Mouse (Mus musculus): ENCODE results near the gene Ppfia3. TPM values are rescaled to one million over a fixed set of nuclear protein-coding genes. Genes with fewer than 3 reads are reported as not detected.

The Ppfia3 gene
- polyA plus RNA-seq, 1 experiment from 2014 or later, result 8.4 TPM

DNA sequence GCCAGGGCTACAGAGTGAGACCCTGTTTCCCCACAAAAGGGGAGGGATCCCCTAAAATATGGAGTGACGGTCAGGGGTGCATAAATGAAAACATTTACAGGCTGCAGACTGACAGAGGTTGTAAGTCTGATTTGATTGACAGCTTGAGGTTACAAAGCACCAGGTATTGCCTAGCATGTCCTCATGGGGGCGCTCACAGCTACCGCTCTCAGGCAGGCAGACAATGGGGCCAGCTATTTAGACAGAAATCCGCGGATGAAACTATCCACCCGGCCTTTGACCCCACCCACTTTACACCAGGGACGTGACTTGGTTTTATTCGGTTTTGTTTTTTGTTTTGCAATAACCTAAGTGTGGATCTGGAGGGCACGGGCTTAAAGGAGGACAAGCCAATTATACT, 57.4 kb downstream of the Ppfia3 start:
- Histone ChIP-seq H3K4me3 (replicated peaks) (no peak overlapping the region), H3K9me3 (no peaks in the 10 kb centered on the region), H3K4me2 (no peak overlapping the region), H3K27me3 (no peaks in the 10 kb centered on the region; the same call in 1 of the 2 replicates), H3K4me1 (replicated peaks) (peaks cover 38% of the 10 kb centered on the region), H3K9ac (replicated peaks) (no peak overlapping the region), H3K27ac (no peak overlapping the region), H3K36me3 (peaks cover 20% of the 10 kb centered on the region; the same call in 1 of the 2 replicates)
- no peak for ATAC-seq (ENCODE audit: insufficient number of reproducible peaks, insufficient read depth, low FRiP score, low TSS enrichment, low read depth)
- 16% methylated on average over 9 of the region's 9 CpGs for WGBS

- Histone ChIP-seq H3K27me3 (no peaks in the 10 kb centered on the region; the same call in 1 of the 2 replicates), H3K4me2 (no peak overlapping the region), H3K9me3 (no peaks in the 10 kb centered on the region), H3K4me3 (replicated peaks) (no peak overlapping the region), H3K27ac (no peak overlapping the region), H3K4me1 (replicated peaks) (peaks cover 33% of the 10 kb centered on the region), H3K36me3 (peaks cover 18% of the 10 kb centered on the region; the same call in 1 of the 2 replicates), H3K9ac (replicated peaks) (no peak overlapping the region)
- 62% methylated on average over 15 of the region's 15 CpGs for WGBS
- no peak for ATAC-seq (ENCODE audit: insufficient number of reproducible peaks, insufficient read depth, low FRiP score, low TSS enrichment, low read depth)
These were observed 58.1 kb downstream of the Ppfia3 start for GRCm38 (mm10) chr7:45308551-45309240.

DNA sequence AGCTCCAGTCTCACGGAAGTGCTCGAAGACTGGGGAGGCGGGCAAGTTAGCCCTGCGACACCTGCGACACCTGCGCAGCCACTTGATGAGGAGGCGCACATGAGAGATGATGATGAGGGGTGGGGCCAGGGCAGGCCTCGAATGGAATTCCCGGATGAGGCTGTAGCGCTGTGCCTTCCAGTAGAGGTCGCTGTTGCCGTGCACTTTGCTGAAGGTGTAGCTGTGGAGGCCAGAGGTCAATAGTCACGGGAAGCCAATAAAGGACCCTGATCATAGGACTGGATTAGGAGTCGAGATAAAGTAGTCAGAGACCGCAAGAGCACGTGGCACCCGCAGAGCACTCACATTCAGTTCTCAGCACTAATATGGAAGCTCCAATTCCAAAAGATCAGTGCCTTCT, 61.5 kb downstream of the Ppfia3 start:
- H3K27me3 ChIP-seq, result peaks cover 9% of the 10 kb centered on the region
- H3K4me3 ChIP-seq (replicated peaks), result peak overlapping the region; percentile 26
- H3K9me3 ChIP-seq, result no peaks in the 10 kb centered on the region
- H3K9ac ChIP-seq (replicated peaks), result no peak overlapping the region
- H3K36me3 ChIP-seq, result peaks cover 22% of the 10 kb centered on the region
- ATAC-seq (ENCODE audit: insufficient number of reproducible peaks, insufficient read depth, low FRiP score, low TSS enrichment, low read depth), result no peak
- peaks cover 15% of the 10 kb centered on the region for H3K4me1 ChIP-seq (replicated peaks)
- H3K4me2 ChIP-seq, result peak overlapping the region; percentile 44
- no peak overlapping the region for H3K27ac ChIP-seq
- 3% methylated on average over 17 of the region's 17 CpGs for WGBS

DNA sequence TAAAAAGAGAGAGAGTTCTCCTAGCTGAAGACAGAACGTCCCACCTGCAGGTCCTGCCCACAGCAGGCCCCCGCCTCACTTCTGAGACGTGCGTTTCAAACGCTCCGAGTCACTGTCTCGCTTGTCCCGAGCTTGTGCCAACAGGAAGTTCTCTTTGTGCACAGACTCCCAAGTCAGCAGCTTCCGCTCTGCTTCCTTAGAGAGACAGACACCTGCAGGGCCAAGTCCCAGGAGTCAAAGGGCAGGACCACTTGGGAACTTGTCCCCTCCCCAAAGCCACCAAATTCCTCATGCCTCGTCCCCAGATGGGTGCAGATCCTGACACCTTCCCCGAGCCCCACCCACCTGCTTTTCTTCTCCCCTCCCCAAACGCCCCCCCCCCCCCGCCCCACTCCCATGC, 62.0 kb downstream of the Ppfia3 start:
- Histone ChIP-seq H3K4me3 (replicated peaks) (peak overlapping the region; percentile 26), H3K9ac (replicated peaks) (no peak overlapping the region), H3K9me3 (no peaks in the 10 kb centered on the region), H3K36me3 (peaks cover 18% of the 10 kb centered on the region), H3K4me2 (peak overlapping the region; percentile 44), H3K4me1 (replicated peaks) (peaks cover 15% of the 10 kb centered on the region), H3K27ac (no peak overlapping the region), H3K27me3 (peaks cover 9% of the 10 kb centered on the region; the same call in 1 of the 2 replicates)
- 15% methylated on average over 13 of the region's 13 CpGs for WGBS
- no peak for ATAC-seq (ENCODE audit: insufficient number of reproducible peaks, insufficient read depth, low FRiP score, low TSS enrichment, low read depth)

DNA sequence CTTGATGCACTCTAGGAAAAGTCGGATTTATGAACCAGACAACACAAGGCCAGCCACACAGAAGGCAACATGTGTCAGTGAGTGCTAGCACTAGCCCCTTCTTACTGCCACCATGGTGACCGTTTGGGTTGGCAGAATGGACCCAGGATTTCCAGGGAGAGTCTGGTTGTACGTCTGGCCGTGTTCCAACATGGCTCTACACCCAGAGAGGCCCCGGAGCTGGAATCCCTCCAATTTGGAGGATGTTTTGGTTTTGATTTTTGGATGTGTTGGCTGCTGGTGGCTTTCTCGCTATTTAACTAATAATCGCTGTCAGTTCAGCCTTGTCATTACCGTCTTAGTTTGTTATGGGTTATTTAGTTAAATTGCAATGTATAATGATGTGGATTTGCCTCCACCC, 64.2 kb downstream of the Ppfia3 start:
- Histone ChIP-seq H3K4me3 (replicated peaks) (no peak overlapping the region), H3K4me2 (no peak overlapping the region), H3K36me3 (peaks cover 6% of the 10 kb centered on the region), H3K4me1 (replicated peaks) (peaks cover 9% of the 10 kb centered on the region), H3K9ac (replicated peaks) (no peak overlapping the region), H3K27me3 (peaks cover 12% of the 10 kb centered on the region), H3K27ac (no peak overlapping the region), H3K9me3 (no peaks in the 10 kb centered on the region)
- no peak for ATAC-seq (ENCODE audit: insufficient number of reproducible peaks, insufficient read depth, low FRiP score, low TSS enrichment, low read depth)
- 79% methylated on average over 8 of the region's 8 CpGs for WGBS

- 22% methylated on average over 6 of the region's 6 CpGs for WGBS
- H3K36me3 ChIP-seq, result peaks cover 6% of the 10 kb centered on the region
- no peak overlapping the region for H3K27ac ChIP-seq
- no peaks in the 10 kb centered on the region for H3K9me3 ChIP-seq
- H3K4me3 ChIP-seq (replicated peaks), result no peak overlapping the region
- H3K27me3 ChIP-seq, result peaks cover 12% of the 10 kb centered on the region
- no peak for ATAC-seq (ENCODE audit: insufficient number of reproducible peaks, insufficient read depth, low FRiP score, low TSS enrichment, low read depth)
- H3K9ac ChIP-seq (replicated peaks), result no peak overlapping the region; the same call in 1 of the 2 replicates
- peaks cover 6% of the 10 kb centered on the region for H3K4me1 ChIP-seq (replicated peaks)
- H3K4me2 ChIP-seq, result no peak overlapping the region
These were observed 66.5 kb downstream of the Ppfia3 start for GRCm38 (mm10) chr7:45300270-45300669.

DNA sequence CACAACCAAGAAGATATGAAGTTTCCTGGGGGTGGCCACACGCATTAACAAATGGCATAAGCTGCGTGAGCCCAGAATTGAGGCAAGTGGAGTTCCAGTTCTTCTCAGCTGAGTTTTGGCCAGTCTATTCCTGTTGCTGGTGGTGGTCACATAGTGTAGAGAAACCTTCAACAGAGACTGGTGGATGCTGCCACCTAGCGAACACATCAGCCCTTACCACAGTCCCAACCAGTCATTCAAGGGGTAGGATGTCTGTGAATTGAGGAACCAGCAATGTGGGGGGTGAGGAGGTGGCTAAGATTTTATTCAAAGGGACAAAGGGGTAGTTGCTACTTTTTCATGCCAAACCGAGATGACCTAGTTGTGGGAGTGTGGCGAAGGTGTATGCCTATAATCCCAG, 67.1 kb downstream of the Ppfia3 start:
- Histone ChIP-seq H3K9ac (replicated peaks) (no peak overlapping the region), H3K36me3 (peaks cover 6% of the 10 kb centered on the region), H3K4me2 (no peak overlapping the region), H3K27me3 (peaks cover 12% of the 10 kb centered on the region), H3K4me1 (replicated peaks) (peaks cover under 1% of the 10 kb centered on the region; the same call in 1 of the 2 replicates), H3K4me3 (replicated peaks) (no peak overlapping the region), H3K27ac (no peak overlapping the region), H3K9me3 (no peaks in the 10 kb centered on the region)
- WGBS, result 14% methylated on average over 5 of the region's 5 CpGs
- peak; percentile 79 for ATAC-seq (ENCODE audit: insufficient number of reproducible peaks, insufficient read depth, low FRiP score, low TSS enrichment, low read depth)

GRCm38 (mm10) chr7:45297563-45297962, 69.3 kb downstream of the Ppfia3 start:
- no peaks in the 10 kb centered on the region for H3K9me3 ChIP-seq
- 60% methylated on average over 3 of the region's 3 CpGs for WGBS
- peaks cover 12% of the 10 kb centered on the region for H3K27me3 ChIP-seq
- no peak overlapping the region for H3K4me3 ChIP-seq (replicated peaks)
- no peak for ATAC-seq (ENCODE audit: insufficient number of reproducible peaks, insufficient read depth, low FRiP score, low TSS enrichment, low read depth)
- H3K9ac ChIP-seq (replicated peaks), result no peak overlapping the region
- H3K27ac ChIP-seq, result no peak overlapping the region
- no peak overlapping the region for H3K4me2 ChIP-seq
- H3K36me3 ChIP-seq, result no peaks in the 10 kb centered on the region
- no peaks in the 10 kb centered on the region for H3K4me1 ChIP-seq (replicated peaks)

GRCm38 (mm10) chr7:45296626-45297025, 70.2 kb downstream of the Ppfia3 start:
- no peak overlapping the region for H3K9ac ChIP-seq (replicated peaks)
- H3K36me3 ChIP-seq, result no peaks in the 10 kb centered on the region
- WGBS, result 71% methylated on average over 1 of the region's 1 CpGs
- peaks cover 12% of the 10 kb centered on the region for H3K27me3 ChIP-seq
- H3K4me2 ChIP-seq, result no peak overlapping the region
- no peak for ATAC-seq (ENCODE audit: insufficient number of reproducible peaks, insufficient read depth, low FRiP score, low TSS enrichment, low read depth)
- H3K4me3 ChIP-seq (replicated peaks), result no peak overlapping the region
- H3K27ac ChIP-seq, result no peak overlapping the region
- H3K4me1 ChIP-seq (replicated peaks), result no peaks in the 10 kb centered on the region
- no peaks in the 10 kb centered on the region for H3K9me3 ChIP-seq

Other genes with a start within 250 kb of the Ppfia3 start
- gene Rps11, start 242.6 kb downstream of the Ppfia3 start, polyA plus RNA-seq (2016; fragmentation: Nextera tagmentation; extraction: Ambion mirVana), result 1,572 and 1,576 TPM in 2 replicates
- gene Rpl13a, start 238.3 kb downstream of the Ppfia3 start, polyA plus RNA-seq (2016; fragmentation: Nextera tagmentation; extraction: Ambion mirVana), result 1,352 and 1,447 TPM in 2 replicates
- 0.32 TPM in 1 of 2 replicates, not detected in the other for gene Gm45713, start 230.8 kb downstream of the Ppfia3 start, polyA plus RNA-seq (2016; fragmentation: Nextera tagmentation; extraction: Ambion mirVana)
- gene Flt3l, start 230.6 kb downstream of the Ppfia3 start, polyA plus RNA-seq (2016; fragmentation: Nextera tagmentation; extraction: Ambion mirVana), result 0.71 and 0.83 TPM in 2 replicates
- 91.8 and 93.0 TPM in 2 replicates for gene Pih1d1, start 212.7 kb downstream of the Ppfia3 start, polyA plus RNA-seq (2016; fragmentation: Nextera tagmentation; extraction: Ambion mirVana)
- gene Aldh16a1, start 212.4 kb downstream of the Ppfia3 start, polyA plus RNA-seq (2016; fragmentation: Nextera tagmentation; extraction: Ambion mirVana), result 51.4 and 53.8 TPM in 2 replicates
- 0.17 and 0.25 TPM in 2 replicates for gene Slc17a7, start 203.1 kb downstream of the Ppfia3 start, polyA plus RNA-seq (2016; fragmentation: Nextera tagmentation; extraction: Ambion mirVana)
- gene Gfy, start 187.4 kb downstream of the Ppfia3 start, polyA plus RNA-seq (2016; fragmentation: Nextera tagmentation; extraction: Ambion mirVana), result not detected in 2 replicates
- gene Pth2, start 186.0 kb downstream of the Ppfia3 start, polyA plus RNA-seq (2016; fragmentation: Nextera tagmentation; extraction: Ambion mirVana), result not detected in 2 replicates
- gene Ccdc155, start 162.1 kb downstream of the Ppfia3 start, polyA plus RNA-seq (2016; fragmentation: Nextera tagmentation; extraction: Ambion mirVana), result 1.0 and 1.7 TPM in 2 replicates
- gene Dkkl1, start 154.9 kb downstream of the Ppfia3 start, polyA plus RNA-seq (2016; fragmentation: Nextera tagmentation; extraction: Ambion mirVana), result 0.80 and 1.2 TPM in 2 replicates
- 316 and 326 TPM in 2 replicates for gene Tead2, start 151.3 kb downstream of the Ppfia3 start, polyA plus RNA-seq (2016; fragmentation: Nextera tagmentation; extraction: Ambion mirVana)
- gene Cd37, start 127.9 kb downstream of the Ppfia3 start, polyA plus RNA-seq (2016; fragmentation: Nextera tagmentation; extraction: Ambion mirVana), result 1.6 TPM in 2 replicates
- gene Slc6a16, start 125.9 kb downstream of the Ppfia3 start, polyA plus RNA-seq (2016; fragmentation: Nextera tagmentation; extraction: Ambion mirVana), result 0.18 and 0.42 TPM in 2 replicates
- gene Slc6a21, start 89.5 kb downstream of the Ppfia3 start, polyA plus RNA-seq (2016; fragmentation: Nextera tagmentation; extraction: Ambion mirVana), result not detected in 2 replicates
- 14.0 and 16.1 TPM in 2 replicates for gene Trpm4, start 33.2 kb downstream of the Ppfia3 start, polyA plus RNA-seq (2016; fragmentation: Nextera tagmentation; extraction: Ambion mirVana)
- 1.8 and 1.9 TPM in 2 replicates for gene Hrc, start 31.7 kb downstream of the Ppfia3 start, polyA plus RNA-seq (2016; fragmentation: Nextera tagmentation; extraction: Ambion mirVana)
- 1.4 and 1.8 TPM in 2 replicates for gene Lin7b, start 3.6 kb upstream of the Ppfia3 start, polyA plus RNA-seq (2016; fragmentation: Nextera tagmentation; extraction: Ambion mirVana)
- 341 and 347 TPM in 2 replicates for gene Snrnp70, start 28.7 kb upstream of the Ppfia3 start, polyA plus RNA-seq (2016; fragmentation: Nextera tagmentation; extraction: Ambion mirVana)
- 0.13 and 0.18 TPM in 2 replicates for gene Kcna7, start 38.6 kb upstream of the Ppfia3 start, polyA plus RNA-seq (2016; fragmentation: Nextera tagmentation; extraction: Ambion mirVana)
- 3.9 and 5.6 TPM in 2 replicates for gene Ntf5, start 46.7 kb upstream of the Ppfia3 start, polyA plus RNA-seq (2016; fragmentation: Nextera tagmentation; extraction: Ambion mirVana)
- 0.33 TPM in 1 of 2 replicates, not detected in the other for gene Lhb, start 53.8 kb upstream of the Ppfia3 start, polyA plus RNA-seq (2016; fragmentation: Nextera tagmentation; extraction: Ambion mirVana)
- 45.2 and 46.2 TPM in 2 replicates for gene Gys1, start 67.8 kb upstream of the Ppfia3 start, polyA plus RNA-seq (2016; fragmentation: Nextera tagmentation; extraction: Ambion mirVana)
- gene Ruvbl2, start 71.1 kb upstream of the Ppfia3 start, polyA plus RNA-seq (2016; fragmentation: Nextera tagmentation; extraction: Ambion mirVana), result 155 and 156 TPM in 2 replicates
- 4,887 and 4,953 TPM in 2 replicates for gene Ftl1, start 92.9 kb upstream of the Ppfia3 start, polyA plus RNA-seq (2016; fragmentation: Nextera tagmentation; extraction: Ambion mirVana)
- 224 and 230 TPM in 2 replicates for gene Bax, start 99.9 kb upstream of the Ppfia3 start, polyA plus RNA-seq (2016; fragmentation: Nextera tagmentation; extraction: Ambion mirVana)
- 1.4 TPM in 2 replicates for gene Tulp2, start 114.9 kb upstream of the Ppfia3 start, polyA plus RNA-seq (2016; fragmentation: Nextera tagmentation; extraction: Ambion mirVana)
- not detected in 2 replicates for gene Gm45808, start 119.8 kb upstream of the Ppfia3 start, polyA plus RNA-seq (2016; fragmentation: Nextera tagmentation; extraction: Ambion mirVana)
- gene Dhdh, start 121.8 kb upstream of the Ppfia3 start, polyA plus RNA-seq (2016; fragmentation: Nextera tagmentation; extraction: Ambion mirVana), result 3.2 and 3.3 TPM in 2 replicates
- 149 and 160 TPM in 2 replicates for gene Nucb1, start 143.4 kb upstream of the Ppfia3 start, polyA plus RNA-seq (2016; fragmentation: Nextera tagmentation; extraction: Ambion mirVana)
- gene Ppp1r15a, start 159.2 kb upstream of the Ppfia3 start, polyA plus RNA-seq (2016; fragmentation: Nextera tagmentation; extraction: Ambion mirVana), result 26.0 and 27.1 TPM in 2 replicates
- 1.4 TPM in 2 replicates for gene Plekha4, start 159.3 kb upstream of the Ppfia3 start, polyA plus RNA-seq (2016; fragmentation: Nextera tagmentation; extraction: Ambion mirVana)
- 0.55 and 1.1 TPM in 2 replicates for gene Hsd17b14, start 187.9 kb upstream of the Ppfia3 start, polyA plus RNA-seq (2016; fragmentation: Nextera tagmentation; extraction: Ambion mirVana)
- gene Bcat2, start 203.1 kb upstream of the Ppfia3 start, polyA plus RNA-seq (2016; fragmentation: Nextera tagmentation; extraction: Ambion mirVana), result 50.4 and 56.5 TPM in 2 replicates
- gene Fgf21, start 248.5 kb upstream of the Ppfia3 start, polyA plus RNA-seq (2016; fragmentation: Nextera tagmentation; extraction: Ambion mirVana), result not detected in 2 replicates